Mouse (Mus musculus): ENCODE measurements at regions not wholly inside any gene's neighbourhood (a gene's known extent, or its start where the extent isn't known, plus 50 kb on each side); places are given as distances from the start of the nearest gene placed in this dataset.
A peak's percentile ranks its signal among the peaks of the same experiment; 100 is the strongest.

DNA sequence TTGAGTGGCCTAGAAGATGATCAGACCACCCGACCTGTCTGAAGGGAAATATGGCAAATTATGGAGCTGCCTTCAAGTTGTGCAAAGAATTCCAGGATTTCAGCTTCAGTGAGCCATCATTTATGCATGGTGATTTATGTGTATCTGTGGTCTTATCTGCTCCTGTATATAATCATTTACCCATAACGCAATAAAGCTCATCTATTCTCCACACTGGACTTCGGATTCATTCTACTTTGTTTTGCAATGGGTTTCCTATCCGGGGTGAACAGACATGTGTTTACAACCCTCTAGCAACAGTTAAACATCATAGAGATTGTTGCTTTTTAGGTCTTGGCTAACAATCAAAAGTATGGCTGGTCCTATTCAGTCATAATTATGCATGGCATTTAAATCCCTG, 145.1 kb downstream of the Pcdh10 start:
- no peak for DNase-seq

DNA sequence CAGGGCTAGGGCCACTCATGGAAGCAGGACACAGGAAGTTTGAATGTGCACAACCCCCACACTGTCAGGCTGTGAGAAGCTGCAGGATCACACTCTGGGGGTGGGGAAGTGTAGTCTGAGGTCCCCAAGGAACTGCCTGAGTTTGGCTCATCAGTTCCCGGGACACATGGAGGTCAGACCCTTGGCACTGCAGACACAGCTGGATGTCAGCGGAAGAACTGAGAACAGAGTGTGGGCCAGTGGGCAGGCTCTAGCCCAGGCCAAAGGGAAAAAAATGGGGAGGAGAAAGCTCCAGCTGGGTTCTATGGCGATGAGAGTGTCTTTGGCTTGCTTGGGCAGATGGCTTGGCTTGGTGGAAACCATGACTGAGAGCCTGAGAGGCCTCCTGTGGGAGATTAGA, 168.9 kb downstream of the Pcdh10 start:
- no peak for DNase-seq

DNA sequence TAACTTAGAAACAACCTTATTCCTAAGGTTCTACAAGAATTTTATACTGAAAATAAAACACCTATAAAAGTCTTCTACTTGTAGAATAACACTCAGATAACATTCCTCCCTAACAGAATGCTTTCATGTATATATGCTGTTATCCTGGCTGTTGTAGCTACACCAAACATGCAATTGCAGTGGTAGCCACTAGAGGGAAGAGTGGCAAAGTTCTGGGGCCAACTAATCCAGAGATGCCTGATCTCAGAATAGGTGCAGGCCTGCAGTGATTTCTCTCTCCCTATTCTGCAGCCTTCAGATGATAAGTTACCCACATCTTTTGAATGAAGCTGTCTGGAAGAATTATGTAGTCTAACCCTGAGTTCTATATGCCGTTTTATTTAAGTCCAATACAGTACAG, 177.5 kb downstream of the Pcdh10 start:
- peak; percentile 81 to 82 for DNase-seq

DNA sequence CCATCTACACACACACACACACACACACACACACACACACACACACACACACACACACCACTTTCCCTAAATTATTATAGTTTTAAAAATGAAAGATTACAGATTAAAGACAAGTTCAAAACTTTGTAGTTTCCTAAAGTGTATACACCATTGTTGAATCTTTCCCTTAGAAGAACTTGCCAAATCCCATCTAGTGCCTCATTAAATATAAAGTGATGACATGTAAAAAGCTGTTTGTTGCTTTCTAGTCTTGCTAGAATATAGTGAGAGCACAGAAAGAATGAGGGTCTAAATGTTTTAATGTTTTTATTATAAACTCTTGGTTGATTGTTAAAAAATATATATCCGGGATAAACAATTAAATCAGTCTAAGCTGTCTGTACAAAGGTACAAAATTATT, 194.8 kb downstream of the Pcdh10 start:
- DNase-seq: no peak

DNA sequence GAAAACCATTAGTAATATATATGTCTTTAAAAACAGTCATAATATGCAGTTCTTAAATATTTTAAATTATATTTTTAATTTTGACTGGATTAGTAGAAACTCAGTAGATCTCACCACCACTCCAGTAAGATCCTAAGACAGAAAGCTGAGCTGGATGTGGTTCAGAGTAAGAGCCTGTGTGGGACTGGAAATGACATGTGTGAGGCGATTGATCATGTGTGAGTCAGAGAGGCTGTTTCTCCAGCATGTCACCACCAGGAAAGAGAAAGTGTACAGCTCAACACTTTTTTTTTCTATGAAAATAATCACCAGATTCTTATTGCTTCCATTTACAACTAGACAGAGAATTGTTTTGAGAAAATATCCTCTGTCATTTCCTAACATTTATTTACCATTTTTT, 198.8 kb downstream of the Pcdh10 start:
- no peak for DNase-seq

DNA sequence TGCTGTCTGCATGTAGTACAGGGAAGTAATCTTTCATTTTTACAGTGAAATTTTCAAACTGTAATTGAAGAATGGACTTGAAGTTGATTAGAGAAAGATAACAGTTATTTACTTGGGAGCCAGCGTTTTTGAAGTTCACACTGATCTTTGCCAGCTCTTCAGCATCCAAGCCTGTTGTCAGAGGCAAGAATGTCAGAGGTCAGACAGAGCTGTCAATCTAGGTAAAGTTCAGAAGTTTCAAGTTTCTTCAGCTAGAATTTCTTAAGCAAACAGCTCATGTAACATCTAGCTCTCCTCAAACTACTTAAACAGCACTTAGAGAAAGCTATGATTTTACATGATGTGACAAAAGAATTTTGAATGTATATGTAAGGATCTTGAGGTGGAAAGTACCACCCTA, 215.4 kb downstream of the Pcdh10 start:
- DNase-seq: no peak

DNA sequence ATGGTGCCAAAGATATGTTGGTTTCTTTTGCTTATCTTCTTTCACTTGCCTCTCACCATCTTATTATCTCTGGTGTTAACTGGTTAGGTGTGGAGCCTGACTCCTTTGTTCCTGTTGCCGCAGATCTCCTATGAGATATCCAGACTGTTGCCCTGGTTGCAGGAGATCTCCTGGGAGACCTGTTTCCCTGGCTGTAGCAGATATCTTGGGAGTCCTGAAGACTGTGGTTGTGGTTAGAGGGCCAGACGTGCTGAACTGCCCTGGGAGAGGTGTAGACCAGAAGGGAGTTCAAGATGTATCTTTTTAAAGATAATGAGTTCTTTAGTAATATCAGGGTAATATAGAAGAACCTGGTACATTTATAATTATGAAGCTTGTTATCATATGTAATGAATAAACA, 224.1 kb downstream of the Pcdh10 start:
- no peak for DNase-seq

DNA sequence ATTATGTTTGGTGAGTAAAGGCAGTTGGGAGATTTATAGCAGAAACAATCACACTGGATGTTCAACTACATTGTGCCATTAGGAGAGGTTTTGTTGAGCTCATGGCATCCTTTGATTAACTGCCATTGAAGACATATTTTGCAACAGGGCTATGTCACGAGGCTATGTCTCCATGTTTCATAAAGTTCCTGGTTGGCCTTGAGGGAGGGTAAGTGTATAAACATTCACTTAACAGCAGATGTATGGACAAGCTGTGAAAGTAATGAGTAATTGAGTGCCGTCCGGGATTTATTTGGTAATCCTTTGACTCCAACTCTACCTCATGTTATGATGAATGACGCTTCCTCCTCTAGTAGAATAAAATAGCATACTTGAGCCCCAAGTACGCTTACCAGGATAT, 225.0 kb downstream of the Pcdh10 start:
- DNase-seq: no peak

DNA sequence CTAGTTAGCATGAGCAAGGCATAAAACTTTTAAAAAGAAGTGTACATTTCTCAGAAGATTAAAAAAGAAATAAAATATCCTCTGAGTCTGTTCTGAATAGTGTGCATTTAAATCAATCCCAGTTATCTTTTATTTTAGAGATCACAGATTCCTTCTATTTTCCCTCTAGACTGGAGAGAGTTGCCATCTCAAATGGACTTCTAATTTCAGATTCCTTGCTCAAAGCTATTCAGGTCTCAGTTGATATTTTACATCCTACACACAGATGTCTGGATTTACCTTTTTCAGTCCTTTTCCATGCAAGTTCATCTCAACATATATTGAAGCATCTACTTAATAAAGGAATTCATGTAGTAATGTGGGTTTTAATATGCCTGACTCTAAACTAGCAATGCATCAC, 242.5 kb downstream of the Pcdh10 start:
- no peak for DNase-seq

DNA sequence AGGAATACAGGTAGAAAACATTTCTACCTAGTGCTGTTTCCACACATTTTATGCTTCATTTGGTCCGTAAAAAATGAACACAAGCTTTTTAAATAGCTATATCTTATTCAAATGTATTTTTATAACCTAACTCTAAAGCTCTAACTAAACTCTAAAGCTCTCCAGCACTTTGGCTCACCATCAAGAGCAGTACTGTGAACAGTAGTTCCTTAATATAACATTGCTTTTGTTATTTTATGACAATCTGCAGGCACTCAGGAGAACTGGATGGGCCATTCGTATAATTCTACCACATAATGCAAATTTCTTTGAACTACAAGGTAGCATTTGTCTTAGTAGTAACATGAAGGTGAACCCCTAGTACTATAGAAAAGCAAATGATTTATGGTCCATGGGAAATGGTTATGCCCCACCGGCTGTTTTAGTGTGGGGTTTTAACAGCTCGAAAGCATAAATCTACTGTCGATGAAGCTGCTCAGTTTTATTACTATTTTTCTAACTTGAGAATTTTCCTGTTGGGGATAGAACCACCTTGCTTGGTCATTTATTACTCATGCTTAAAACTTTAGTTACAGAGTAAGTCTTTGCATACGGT, 267.8 kb downstream of the Pcdh10 start:
- no peak for DNase-seq

DNA sequence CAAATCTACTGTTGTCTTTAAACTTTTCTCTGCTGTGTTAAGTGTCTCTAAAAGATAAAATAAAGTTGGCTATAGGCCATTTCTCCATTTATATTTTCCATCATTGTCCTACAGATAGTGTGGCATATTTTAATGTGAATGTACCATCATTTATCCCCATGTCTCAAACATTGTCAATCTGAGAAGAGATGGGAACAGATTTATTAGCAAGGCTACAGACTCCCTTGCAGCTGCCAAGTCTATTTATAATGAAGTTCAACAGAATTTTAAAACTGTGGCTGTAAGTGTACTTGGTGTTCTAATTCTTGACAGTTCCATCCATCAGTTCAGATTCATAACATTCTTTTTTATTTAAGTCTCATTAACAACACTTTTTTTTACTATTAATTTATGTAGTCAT, 271.2 kb downstream of the Pcdh10 start:
- no peak for DNase-seq

DNA sequence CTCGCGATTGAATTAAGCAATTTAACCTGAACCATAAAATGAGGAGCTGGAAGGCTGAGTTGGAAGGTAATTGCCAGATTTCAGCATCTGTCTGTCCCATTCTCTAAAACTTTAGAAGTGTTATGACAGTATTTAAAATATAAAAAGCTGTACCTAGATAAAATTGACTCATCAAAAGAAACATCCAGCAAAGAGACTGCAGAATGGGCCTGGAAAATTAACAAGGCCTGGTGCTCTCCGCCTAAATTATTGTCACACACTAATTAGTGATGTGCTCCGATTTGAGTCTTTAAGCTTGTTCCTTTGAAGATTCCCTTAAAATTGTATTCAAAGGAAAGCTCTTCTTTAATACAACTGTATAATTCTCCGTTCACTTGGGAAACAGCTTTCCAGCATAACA, 278.8 kb downstream of the Pcdh10 start:
- no peak for DNase-seq

DNA sequence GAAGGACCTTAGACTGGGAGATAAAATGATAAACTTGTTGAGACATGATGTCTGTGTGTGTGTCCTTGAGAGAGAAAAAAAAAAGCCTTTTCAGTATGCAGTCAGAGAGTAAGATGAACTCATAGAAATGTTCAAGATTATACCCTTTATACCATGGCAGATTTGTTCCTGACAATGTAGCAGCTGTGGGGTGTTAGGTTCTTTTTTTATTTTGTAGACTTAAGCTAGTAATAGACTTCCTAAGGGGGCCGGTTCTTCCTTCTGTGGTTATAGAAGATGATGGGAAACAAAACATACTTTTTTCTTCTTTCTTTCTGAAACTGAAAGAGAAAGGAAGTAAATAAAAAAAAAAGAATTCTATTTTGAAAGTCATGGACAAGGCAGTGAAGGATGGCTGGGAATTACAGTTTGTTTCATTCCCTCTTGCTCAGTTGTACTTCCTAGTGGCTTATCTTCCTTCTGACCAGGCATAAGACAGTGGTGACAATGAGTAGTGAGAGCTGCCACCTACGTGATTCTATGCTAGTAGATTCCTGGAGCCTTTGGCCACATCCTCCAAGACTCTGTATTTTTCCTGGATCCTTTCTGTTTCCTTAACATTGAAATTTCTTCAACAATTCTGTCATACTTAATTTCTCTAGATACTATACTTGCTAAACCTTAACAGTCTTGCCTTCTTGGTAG, 280.0 kb downstream of the Pcdh10 start:
- DNase-seq: no peak

DNA sequence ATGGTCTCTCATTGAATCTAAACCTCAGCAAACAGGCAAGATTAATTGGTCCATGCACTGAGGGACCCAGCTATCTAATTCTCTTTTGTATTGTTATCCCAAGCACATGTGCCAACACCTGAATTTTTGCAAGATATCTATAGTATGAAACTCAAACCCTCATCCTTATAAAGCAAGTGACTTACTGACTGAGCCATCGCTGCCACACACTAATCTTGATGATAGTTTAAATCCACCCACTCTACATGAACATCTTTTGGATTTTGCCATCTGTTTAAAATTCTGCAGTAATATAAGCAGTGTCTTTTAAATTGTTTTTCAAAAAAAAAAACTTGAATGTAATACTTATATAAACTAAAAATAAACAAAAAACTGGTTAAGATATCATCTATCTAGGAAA, 280.9 kb downstream of the Pcdh10 start:
- no peak for DNase-seq

DNA sequence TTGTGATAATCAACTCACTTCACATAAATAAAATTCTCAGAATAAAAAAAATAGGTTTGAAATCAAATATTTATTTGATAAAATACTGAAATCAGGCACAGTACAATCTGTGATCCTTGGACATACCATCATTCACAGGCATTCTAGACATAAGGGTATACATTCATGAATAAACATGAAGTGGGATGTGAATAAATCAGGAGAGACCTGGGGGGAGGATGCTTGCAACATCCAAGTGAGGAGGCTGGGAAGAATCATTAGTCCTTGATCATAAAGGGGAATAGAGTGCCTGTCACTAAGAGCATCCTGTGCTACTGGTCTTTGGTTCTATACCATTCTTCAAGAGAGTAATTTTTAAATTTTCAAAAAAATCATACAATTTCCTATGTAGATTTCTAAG, 292.2 kb downstream of the Pcdh10 start:
- no peak for DNase-seq

DNA sequence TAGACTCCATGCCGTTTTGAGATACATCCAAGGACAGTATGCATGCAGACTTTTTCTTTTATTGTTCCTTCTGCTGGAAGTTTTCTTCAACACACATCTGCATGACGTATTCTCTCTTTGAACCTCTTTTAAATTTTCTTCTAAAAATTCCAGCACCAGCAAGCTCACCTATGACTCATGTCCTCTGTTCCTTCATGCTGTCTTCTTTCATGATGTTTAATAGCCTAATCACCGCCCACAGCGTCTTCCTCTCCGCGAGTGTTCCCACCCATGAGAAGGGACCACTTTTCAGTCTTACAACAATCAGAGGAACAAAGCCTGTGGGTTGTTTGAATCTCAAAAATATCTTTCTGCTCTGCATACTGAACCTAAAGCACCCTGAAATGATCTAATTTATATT, 299.5 kb downstream of the Pcdh10 start:
- no peak for DNase-seq

DNA sequence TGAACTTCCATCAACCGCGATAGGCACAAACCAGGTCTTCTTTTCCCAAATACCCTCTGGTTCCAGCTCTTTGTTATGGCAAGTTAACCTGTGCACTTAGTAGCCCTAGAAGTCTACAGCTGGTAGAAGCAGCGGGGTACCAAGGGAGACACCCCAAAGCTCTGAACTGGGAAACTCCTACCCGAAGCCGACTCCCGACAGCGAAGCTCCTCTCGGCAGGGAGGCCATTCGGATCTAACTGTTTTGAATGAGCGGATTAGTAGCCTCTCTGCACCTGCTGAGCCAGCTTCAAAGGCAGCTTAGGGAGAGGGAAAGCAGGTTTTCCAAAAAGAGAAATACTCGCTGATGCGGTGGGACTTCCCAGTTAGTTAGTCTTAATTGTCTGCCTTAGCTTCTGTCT, 303.2 kb downstream of the Pcdh10 start:
- peak in 1 of 2 experiments; percentile 9 for DNase-seq

DNA sequence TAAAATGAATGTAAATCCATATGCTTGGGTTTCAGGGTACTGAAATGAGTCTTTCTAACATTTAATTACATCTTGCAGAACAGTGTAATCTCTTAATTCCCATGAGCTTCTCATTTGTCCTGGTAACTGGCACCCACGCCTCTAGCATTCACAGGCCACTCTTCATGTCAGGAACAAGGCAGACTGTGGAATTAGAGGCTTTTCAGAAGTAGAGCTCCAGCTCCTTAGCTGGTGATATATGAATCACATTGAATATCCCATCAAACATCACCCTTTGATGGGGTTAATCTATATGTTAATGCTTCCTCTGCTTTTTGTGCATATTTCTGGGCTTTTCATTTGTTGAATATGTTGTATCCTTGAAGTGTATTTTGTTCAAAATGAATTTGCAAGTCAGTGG, 329.7 kb downstream of the Pcdh10 start:
- DNase-seq: no peak

Data from cerebellum, postnatal 10 days (tissue).